Mouse (Mus musculus): ENCODE data around the gene Ptpdc1.

The Ptpdc1 gene

GRCm38 (mm10) chr13:48547623-48548022 is 77.8 kb downstream of the Ptpdc1 start:
- DNase-seq (ENCODE audit: low spot score in 2 of 2): no peak

GRCm38 (mm10) chr13:48546330-48546917 is 79.0 kb downstream of the Ptpdc1 start:
- DNase-seq (ENCODE audit: low spot score in 2 of 2): peak; percentile 99 to 100

- DNase-seq (ENCODE audit: low spot score in 2 of 2): peak; percentile 98 to 99
Measured at GRCm38 (mm10) chr13:48545476-48546281, 79.8 kb downstream of the Ptpdc1 start.

- DNase-seq (ENCODE audit: low spot score in 2 of 2): no peak
Measured at GRCm38 (mm10) chr13:48544867-48545266, 80.6 kb downstream of the Ptpdc1 start.

GRCm38 (mm10) chr13:48544391-48544790 is 81.1 kb downstream of the Ptpdc1 start:
- no peak for DNase-seq (ENCODE audit: low spot score in 2 of 2)

GRCm38 (mm10) chr13:48540488-48540887 is 85.0 kb downstream of the Ptpdc1 start:
- DNase-seq (ENCODE audit: low spot score in 2 of 2): no peak

GRCm38 (mm10) chr13:48533441-48533840 is 92.0 kb downstream of the Ptpdc1 start:
- DNase-seq (ENCODE audit: low spot score in 2 of 2): peak in 1 of 2 experiments; percentile 22

GRCm38 (mm10) chr13:48531448-48531847 is 94.0 kb downstream of the Ptpdc1 start:
- DNase-seq (ENCODE audit: low spot score in 2 of 2): no peak

- peak; percentile 50 to 61 for DNase-seq (ENCODE audit: low spot score in 2 of 2)
Measured at GRCm38 (mm10) chr13:48530685-48531084, 94.8 kb downstream of the Ptpdc1 start.

- DNase-seq (ENCODE audit: low spot score in 2 of 2): no peak
Measured at GRCm38 (mm10) chr13:48529028-48529427, 96.4 kb downstream of the Ptpdc1 start.

GRCm38 (mm10) chr13:48528123-48528871 is 97.2 kb downstream of the Ptpdc1 start:
- peak; percentile 81 for DNase-seq (ENCODE audit: low spot score in 2 of 2)
